Mouse (Mus musculus): ENCODE data around the gene March6. TPM values are rescaled to one million over a fixed set of nuclear protein-coding genes. Genes with fewer than 3 reads are reported as not detected.

March6 gene
- total and polyA plus RNA-seq, 2 experiments from 2014 or later = 26.8 to 69.1 TPM

- 91% methylated on average over 5 of the region's 5 CpGs for WGBS
- no peak overlapping the region for H3K27ac ChIP-seq (ENCODE audit: low read depth)
- H3K27me3 ChIP-seq (ENCODE audit: control insufficient read depth, insufficient read depth, low read length) = no peaks in the 10 kb centered on the region
- H3K36me3 ChIP-seq (replicated peaks; ENCODE audit: control insufficient read depth, insufficient read depth, low read length) = no peaks in the 10 kb centered on the region
- H3K4me1 ChIP-seq (ENCODE audit: control insufficient read depth, insufficient read depth) = peaks cover 5% of the 10 kb centered on the region; the same call in 1 of the 2 replicates
- H3K4me2 ChIP-seq (ENCODE audit: low read depth, low read length) = no peak overlapping the region
- no peak overlapping the region for H3K9ac ChIP-seq (replicated peaks; ENCODE audit: low read depth, low read length)
- no peak for DNase-seq (ENCODE audit: low spot score)
- H3K9me3 ChIP-seq (replicated peaks; ENCODE audit: control insufficient read depth, low read length) = no peaks in the 10 kb centered on the region
- no peak overlapping the region for H3K4me3 ChIP-seq (ENCODE audit: low read depth, low read length)
- no peak for TF ChIP-seq EP300 (IDR thresholded peaks at IDR 0.05; ENCODE audit: low read depth)
- TF ChIP-seq CTCF (IDR thresholded peaks at IDR 0.05; ENCODE audit: low read depth) = no peak
- no peak for ATAC-seq (ENCODE audit: insufficient read depth, low read depth)
Measured at GRCm38 (mm10) chr15:31406881-31407280, 124.0 kb downstream of the March6 start.

Other genes with a start within 250 kb of the March6 start
- gene Ankrd33b, start 163.3 kb downstream of the March6 start, total RNA-seq (2014; rRNA removed; ENCODE audit: low replicate concordance) = 12.9 and 23.3 TPM in 2 replicates
- gene Ankrd33b, start 163.3 kb downstream of the March6 start, polyA plus RNA-seq (2015; fragmentation: Nextera tagmentation; extraction: Ambion mirVana) = 5.1 and 5.6 TPM in 2 replicates
- 3.5 TPM in 1 of 2 replicates, not detected in the other for gene Ropn1l, start 77.3 kb downstream of the March6 start, total RNA-seq (2014; rRNA removed; ENCODE audit: low replicate concordance)
- gene Ropn1l, start 77.3 kb downstream of the March6 start, polyA plus RNA-seq (2015; fragmentation: Nextera tagmentation; extraction: Ambion mirVana) = 2.4 and 2.5 TPM in 2 replicates
- gene Cmbl, start 34.3 kb upstream of the March6 start, total RNA-seq (2014; rRNA removed; ENCODE audit: low replicate concordance) = 20.8 and 41.0 TPM in 2 replicates
- 22.1 and 22.8 TPM in 2 replicates for gene Cmbl, start 34.3 kb upstream of the March6 start, polyA plus RNA-seq (2015; fragmentation: Nextera tagmentation; extraction: Ambion mirVana)
- gene Cct5, start 70.8 kb upstream of the March6 start, total RNA-seq (2014; rRNA removed; ENCODE audit: low replicate concordance) = 209 and 215 TPM in 2 replicates
- gene Cct5, start 70.8 kb upstream of the March6 start, polyA plus RNA-seq (2015; fragmentation: Nextera tagmentation; extraction: Ambion mirVana) = 239 and 243 TPM in 2 replicates
- gene Fam173b, start 70.8 kb upstream of the March6 start, total RNA-seq (2014; rRNA removed; ENCODE audit: low replicate concordance) = 9.7 and 15.1 TPM in 2 replicates
- 13.4 and 15.3 TPM in 2 replicates for gene Fam173b, start 70.8 kb upstream of the March6 start, polyA plus RNA-seq (2015; fragmentation: Nextera tagmentation; extraction: Ambion mirVana)